Mouse (Mus musculus): Measurements from ENCODE around the gene Gm45140. TPM values are rescaled to one million over a fixed set of nuclear protein-coding genes. Genes with fewer than 3 reads are reported as not detected.

Gene Gm45140
- total RNA-seq, 2 experiments from 2014 or later: 2.7 to 3.5 TPM

DNA sequence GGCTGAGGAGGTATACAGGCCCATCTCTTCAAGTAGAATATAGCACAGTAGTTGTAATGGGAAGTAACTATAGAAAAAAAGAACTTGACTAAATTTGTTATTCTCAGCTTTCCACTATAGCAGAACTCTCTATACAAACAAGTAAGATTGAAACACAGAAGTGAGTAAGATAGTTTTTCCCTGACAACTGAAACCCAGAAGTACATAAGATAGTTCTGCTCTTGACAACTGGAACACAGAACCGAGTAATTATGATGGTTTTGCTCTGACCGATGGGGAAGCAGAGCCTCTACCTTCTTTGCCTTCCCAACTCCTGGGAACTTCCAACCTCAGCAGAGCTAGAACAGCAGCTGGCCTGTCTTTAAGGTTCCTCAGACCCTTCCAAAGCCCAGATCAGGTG, 26.5 kb downstream of the Gm45140 start:
- TF ChIP-seq CTCF (IDR thresholded peaks at IDR 0.05): no peak
- no peak for DNase-seq (ENCODE audit: extremely low spot score in 1 of 2, low spot score in 2 of 2)
- intact Hi-C loops (cut with DNase I): no loop called here
- no peak overlapping the region for H3K27ac ChIP-seq
- H3K4me3 ChIP-seq: no peak overlapping the region

DNA sequence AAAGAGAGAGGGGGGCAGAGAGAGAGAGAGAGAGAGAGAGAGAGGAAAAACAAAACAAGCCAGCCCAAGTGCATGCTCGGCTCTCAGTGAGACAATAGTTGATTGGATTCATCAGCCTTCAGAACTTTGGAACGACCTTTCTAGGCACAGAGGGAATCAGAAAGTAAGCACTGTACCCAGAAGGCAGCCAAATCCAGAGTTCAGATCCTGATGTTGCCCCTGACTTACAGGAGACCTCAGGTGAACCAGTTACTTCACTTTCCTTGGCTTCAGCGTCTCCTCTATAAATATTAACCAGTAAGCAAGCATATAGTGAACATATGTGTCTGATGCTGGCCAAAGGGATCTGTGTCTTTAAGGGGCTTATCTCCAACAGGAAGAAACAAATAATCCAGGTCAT, 27.1 kb downstream of the Gm45140 start:
- intact Hi-C loops (cut with DNase I): no loop called here
- DNase-seq (ENCODE audit: extremely low spot score in 1 of 2, low spot score in 2 of 2): no peak
- no peak for TF ChIP-seq CTCF (IDR thresholded peaks at IDR 0.05)

DNA sequence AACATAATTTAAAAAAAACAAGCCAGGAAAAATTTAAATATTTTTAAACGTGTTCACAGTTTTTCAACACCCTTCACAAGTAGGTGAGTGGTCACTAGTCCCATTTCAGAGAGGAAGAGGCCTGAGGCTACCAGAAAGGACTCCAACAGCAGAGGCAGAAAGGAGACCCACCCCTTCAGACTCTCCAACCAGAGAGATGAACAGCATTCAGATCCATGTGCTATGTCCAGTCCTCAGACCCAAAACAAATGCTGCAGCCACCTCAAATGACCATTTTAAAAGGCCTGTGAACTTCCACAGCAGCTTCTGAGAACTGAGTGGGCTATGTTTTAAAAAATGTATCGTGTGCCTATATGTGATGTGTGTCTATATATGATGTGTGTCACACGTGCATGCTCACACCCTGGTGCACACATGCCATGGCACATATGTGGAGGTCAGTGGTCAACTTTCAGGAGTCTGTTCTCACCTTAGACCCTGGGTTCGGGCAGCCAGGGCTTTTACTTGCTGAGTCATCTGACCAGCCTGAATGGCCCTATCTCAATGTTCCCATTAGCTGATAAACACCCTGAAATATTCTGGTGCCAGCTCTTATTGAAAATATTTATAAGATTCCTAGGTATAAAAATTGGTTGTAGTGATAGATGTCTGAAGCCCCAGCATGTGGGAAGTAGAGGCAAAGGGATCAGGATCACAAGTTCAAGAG, 27.7 kb downstream of the Gm45140 start:
- no peak for DNase-seq (ENCODE audit: extremely low spot score in 1 of 2, low spot score in 2 of 2)
- no peak for TF ChIP-seq CTCF (IDR thresholded peaks at IDR 0.05)
- H3K4me3 ChIP-seq: no peak overlapping the region
- no peak overlapping the region for H3K27ac ChIP-seq
- intact Hi-C loops (cut with DNase I): no loop called here

More for the DNA sequence above, 27.1 kb downstream of the Gm45140 start:
- H3K4me3 ChIP-seq: no peak overlapping the region
- H3K27ac ChIP-seq: no peak overlapping the region

DNA sequence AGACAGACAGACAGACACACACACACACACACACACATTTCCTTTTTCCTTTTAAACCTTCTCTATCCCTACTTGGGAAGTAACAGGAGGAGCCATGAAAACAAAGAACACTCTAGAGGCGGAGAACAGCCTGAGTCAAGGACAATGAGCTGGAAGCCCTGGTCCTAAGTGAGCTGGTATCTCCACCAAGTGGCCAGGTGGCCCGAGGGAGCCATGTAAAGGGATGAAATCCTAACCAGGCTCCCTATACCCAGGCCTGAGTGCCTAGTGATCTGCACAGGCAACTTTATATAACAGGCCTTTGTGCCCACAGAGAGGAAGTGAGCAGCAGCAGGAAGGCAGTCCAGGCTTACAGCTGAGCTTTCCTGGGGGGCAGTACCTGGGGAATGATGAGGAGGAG, 28.7 kb downstream of the Gm45140 start:
- DNase-seq (ENCODE audit: extremely low spot score in 1 of 2, low spot score in 2 of 2): no peak
- intact Hi-C loops (cut with DNase I): no loop called here
- no peak overlapping the region for H3K4me3 ChIP-seq
- H3K27ac ChIP-seq: no peak overlapping the region
- no peak for TF ChIP-seq CTCF (IDR thresholded peaks at IDR 0.05)

DNA sequence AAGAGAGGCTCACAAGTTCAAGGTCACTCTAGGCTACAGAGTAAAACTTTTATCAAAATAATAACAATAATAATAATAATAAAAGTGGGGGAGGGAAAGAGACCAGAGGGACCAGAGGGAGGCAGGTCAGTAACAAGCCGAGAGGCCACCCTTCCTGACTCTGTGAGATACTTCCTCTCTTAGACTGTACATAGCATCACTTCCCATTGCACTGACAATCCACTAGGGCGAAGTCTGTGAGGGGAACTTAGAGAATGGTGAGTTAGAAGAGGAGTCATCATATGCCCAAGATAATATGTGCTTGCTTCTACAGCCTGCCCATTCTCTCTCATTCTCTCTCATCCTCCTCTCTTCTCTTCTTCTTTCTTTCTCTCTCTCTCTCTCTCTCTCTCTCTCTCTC, 29.6 kb downstream of the Gm45140 start:
- no peak for DNase-seq (ENCODE audit: extremely low spot score in 1 of 2, low spot score in 2 of 2)
- no peak overlapping the region for H3K4me3 ChIP-seq
- peak; percentile 6 for TF ChIP-seq CTCF (IDR thresholded peaks at IDR 0.05)
- intact Hi-C loops (cut with DNase I): no loop called here
- no peak overlapping the region for H3K27ac ChIP-seq

DNA sequence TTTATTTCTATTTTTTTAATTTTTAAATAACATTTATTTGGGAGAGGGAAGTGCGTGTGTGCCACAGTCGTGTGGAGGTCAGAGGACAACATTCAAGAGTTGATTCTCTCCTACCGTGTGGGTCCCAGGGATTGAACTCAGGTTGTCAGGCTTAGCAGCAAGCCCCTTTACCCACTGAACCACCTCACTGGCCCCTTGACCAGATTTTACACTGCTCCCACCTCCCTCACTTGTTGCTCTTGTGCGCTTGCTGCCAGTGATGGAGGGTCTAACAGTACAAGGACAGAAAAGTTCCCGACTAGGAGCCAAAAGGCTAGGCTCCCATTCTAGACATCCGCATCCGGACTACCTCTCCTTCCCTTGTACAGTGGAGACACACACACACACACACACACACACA, 30.1 kb downstream of the Gm45140 start:
- intact Hi-C loops (cut with DNase I): no loop called here
- Histone ChIP-seq H3K4me3 (no peak overlapping the region), H3K27ac (no peak overlapping the region)
- DNase-seq (ENCODE audit: extremely low spot score in 1 of 2, low spot score in 2 of 2): no peak
- TF ChIP-seq CTCF (IDR thresholded peaks at IDR 0.05): no peak

DNA sequence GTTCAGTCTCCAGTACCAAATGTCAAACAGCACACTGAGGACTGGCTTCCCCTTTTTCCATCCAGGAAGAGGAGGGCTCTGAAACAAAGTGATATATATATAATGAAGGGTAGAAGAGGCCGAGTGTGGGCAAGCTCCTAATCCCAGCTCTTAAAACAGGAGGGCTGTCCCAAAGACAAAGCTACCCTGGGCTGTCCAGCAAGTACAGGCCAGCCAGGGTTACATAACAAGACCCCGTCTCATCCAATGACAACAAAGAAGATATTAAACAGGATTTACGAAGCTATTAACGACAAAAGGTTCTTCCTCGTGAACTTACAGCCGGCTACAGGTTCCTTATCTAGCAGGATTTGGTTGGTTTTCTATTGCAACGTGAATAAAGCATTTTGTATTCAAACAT, 30.7 kb downstream of the Gm45140 start:
- no peak for TF ChIP-seq CTCF (IDR thresholded peaks at IDR 0.05)
- intact Hi-C loops (cut with DNase I): no loop called here
- Histone ChIP-seq H3K4me3 (no peak overlapping the region), H3K27ac (no peak overlapping the region)
- no peak for DNase-seq (ENCODE audit: extremely low spot score in 1 of 2, low spot score in 2 of 2)

DNA sequence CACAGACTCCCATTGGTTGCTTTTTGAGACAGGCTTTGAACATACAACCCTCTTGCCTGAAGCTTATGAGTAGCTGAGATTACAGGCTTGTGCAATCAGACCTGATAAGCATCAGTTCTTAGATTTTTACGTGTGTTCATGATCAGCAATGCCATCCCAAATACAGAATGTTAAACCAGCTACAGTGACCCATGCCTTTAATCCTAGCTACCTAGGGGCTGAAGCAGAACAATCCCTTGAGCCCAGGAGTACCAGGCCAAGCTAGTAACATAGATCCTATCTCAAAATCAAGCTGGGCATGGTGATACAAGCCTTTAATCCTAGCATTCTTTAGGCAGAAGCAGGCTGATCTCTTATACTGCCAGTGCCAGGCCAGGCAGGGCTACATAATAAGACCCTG, 31.6 kb downstream of the Gm45140 start:
- H3K4me3 ChIP-seq: no peak overlapping the region
- TF ChIP-seq CTCF (IDR thresholded peaks at IDR 0.05): no peak
- intact Hi-C loops (cut with DNase I): no loop called here
- no peak for DNase-seq (ENCODE audit: extremely low spot score in 1 of 2, low spot score in 2 of 2)
- no peak overlapping the region for H3K27ac ChIP-seq

DNA sequence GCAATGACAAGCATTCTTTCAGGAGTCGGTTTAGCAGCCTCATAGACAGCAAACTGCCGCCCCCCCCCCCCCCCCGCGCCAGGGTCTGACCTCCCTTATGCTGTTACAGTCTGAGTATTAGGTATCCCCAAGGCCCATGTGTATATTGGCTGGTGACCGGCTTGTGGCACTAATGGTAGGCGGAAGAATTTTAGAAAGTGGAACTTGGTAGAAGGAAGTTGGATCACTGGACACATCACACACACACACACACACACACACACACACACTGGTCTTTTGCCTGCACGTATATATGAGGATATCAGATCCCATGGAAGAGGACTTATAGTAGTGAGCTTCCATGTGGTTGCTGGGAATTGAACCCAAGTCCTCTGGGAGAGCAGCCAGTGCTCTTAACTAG, 33.1 kb downstream of the Gm45140 start:
- Histone ChIP-seq H3K4me3 (no peak overlapping the region), H3K27ac (no peak overlapping the region)
- DNase-seq (ENCODE audit: extremely low spot score in 1 of 2, low spot score in 2 of 2): no peak
- TF ChIP-seq CTCF (IDR thresholded peaks at IDR 0.05): no peak
- intact Hi-C loops (cut with DNase I): no loop called here

DNA sequence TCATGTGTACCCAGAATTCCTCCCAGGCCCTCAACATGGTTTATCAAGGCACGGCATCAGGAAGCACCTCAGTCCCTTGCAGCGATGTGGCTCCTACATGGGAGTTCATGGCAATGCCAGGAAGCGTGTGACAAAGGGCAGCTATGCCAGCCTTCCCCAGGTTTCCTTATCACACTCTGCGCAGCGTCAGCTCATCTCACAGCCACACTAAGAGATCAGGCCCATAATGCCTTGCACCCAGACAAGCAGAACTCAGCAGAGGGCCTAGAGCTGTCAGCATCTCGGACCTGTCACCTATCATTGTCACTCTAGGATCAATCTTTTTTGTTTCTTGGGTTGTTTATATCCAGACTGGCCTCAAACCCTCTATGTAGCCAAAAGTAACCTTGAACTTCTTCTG, 36.0 kb downstream of the Gm45140 start:
- no peak for DNase-seq (ENCODE audit: extremely low spot score in 1 of 2, low spot score in 2 of 2)
- intact Hi-C loops (cut with DNase I): no loop called here

DNA sequence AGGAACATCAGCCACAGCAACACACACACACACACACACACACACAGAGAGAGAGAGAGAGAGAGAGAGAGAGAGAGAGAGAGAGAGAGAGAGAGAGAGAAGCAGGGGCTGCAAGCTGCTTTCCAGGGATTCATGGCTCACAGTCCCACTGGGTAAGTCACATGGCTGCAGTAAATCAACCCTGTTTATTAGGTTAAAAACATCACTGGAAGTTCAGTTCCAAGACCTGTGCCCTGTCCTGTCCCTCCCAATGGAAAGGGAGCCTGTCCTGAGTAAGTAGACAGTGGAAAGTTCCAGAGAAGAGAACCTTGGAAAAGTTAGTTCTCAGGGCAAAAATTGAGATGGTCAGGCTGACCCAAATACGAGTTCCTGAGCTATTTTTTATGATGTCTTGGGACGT, 38.3 kb downstream of the Gm45140 start:
- no peak overlapping the region for H3K4me3 ChIP-seq
- H3K27ac ChIP-seq: no peak overlapping the region
- no peak for TF ChIP-seq CTCF (IDR thresholded peaks at IDR 0.05)
- intact Hi-C loops (cut with DNase I): no loop called here
- no peak for DNase-seq (ENCODE audit: extremely low spot score in 1 of 2, low spot score in 2 of 2)

More for the DNA sequence above, 36.0 kb downstream of the Gm45140 start:
- no peak overlapping the region for H3K27ac ChIP-seq
- no peak for TF ChIP-seq CTCF (IDR thresholded peaks at IDR 0.05)
- no peak overlapping the region for H3K4me3 ChIP-seq

DNA sequence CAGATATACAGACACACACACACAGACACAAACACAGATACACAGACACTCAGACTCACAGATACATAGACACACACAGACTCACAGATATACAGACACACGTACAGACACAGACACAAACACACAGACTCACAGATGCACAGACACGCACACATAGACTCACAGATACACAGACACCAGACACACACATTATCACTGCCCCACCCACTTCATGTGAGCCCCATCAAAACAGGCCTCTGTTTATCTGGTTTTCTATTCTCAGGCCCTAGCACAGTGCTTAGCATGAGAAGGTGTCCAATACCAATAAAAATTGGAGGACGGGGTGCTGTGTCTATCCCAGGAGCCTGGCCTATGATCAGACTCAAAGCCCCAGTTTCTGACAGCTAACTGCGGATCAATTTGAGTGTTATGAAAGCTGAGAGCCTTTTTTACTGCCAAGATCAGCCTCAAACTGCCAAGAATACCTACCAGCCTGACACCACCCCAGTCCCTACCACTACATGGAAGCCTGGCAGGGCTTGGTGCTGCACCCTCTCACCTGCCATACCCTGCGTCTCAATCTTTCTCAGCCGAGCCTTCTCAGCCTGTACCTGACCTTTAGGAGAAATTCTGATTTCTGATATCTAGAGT, 39.2 kb downstream of the Gm45140 start:
- Histone ChIP-seq H3K4me3 (no peak overlapping the region), H3K27ac (no peak overlapping the region)
- DNase-seq (ENCODE audit: extremely low spot score in 1 of 2, low spot score in 2 of 2): no peak
- no peak for TF ChIP-seq CTCF (IDR thresholded peaks at IDR 0.05)
- intact Hi-C loops (cut with DNase I): no loop called here

All from left cerebral cortex, adult 2 months (tissue).